Mouse (Mus musculus): ENCODE measurements around the gene Slc22a3.
A peak's percentile ranks its signal among the peaks of the same experiment; 100 is the strongest.

GRCm38 (mm10) chr17:12513997-12514396 lies 6.5 kb upstream of the Slc22a3 start:
- TF ChIP-seq CTCF (IDR thresholded peaks at IDR 0.05; ENCODE audit: low read depth): 0 out of 2 replicates have a peak, but pooled peaks have one; percentile 15
- no peak for TF ChIP-seq EP300 (IDR thresholded peaks at IDR 0.05; ENCODE audit: low read depth)
